ENCODE assay signal across 10 mouse cellular contexts in genomic region chr9:55538377-55538776, GRCm38 (mm10). TPM values are rescaled to one million over a fixed set of nuclear protein-coding genes. Genes with fewer than 3 reads are reported as not detected.
A peak's percentile ranks its signal among the peaks of the same experiment; 100 is the strongest.
DNase-seq lines count a peak whose midpoint lies in the region; ATAC-seq and TF ChIP-seq lines count a peak whose summit lies in the region.
"Had no signal": no experiment of that assay in that cellular context is flagged by ENCODE, and none has a peak within 500 bp of the region (broad histone marks: within the 10 kb centered on the region; RNA-seq: fewer than 3 reads in every experiment).

Gene Isl2 (plus strand): TSS chr9:55538672.

- WGBS in heart, embryonic 13.5 days = 14% methylated on average over 4 of the region's 4 CpGs
- WGBS in intestine, postnatal 0 days = 36% methylated on average over 4 of the region's 4 CpGs

- peak within 1 kb of the TSS; percentile 71 for H3K4me2 ChIP-seq in heart, embryonic 13.5 days
- H3K4me2 ChIP-seq in intestine, postnatal 0 days (replicated peaks; ENCODE audit: low read depth) = peak within 1 kb of the TSS; percentile 64; the same call in 1 of the 2 replicates

- ATAC-seq in heart, embryonic 13.5 days (ENCODE audit: extremely low read depth, insufficient number of reproducible peaks, low FRiP score, low TSS enrichment) = no peak
- no peak for ATAC-seq in intestine, postnatal 0 days
- ATAC-seq in erythroblast, adult 5-6 weeks (replicated peaks; ENCODE audit: low FRiP score, poor library complexity, severe bottlenecking) = no peak
- ATAC-seq: inflammation-experienced regulatory T-cells, adult 6 months had no signal

- peaks cover 29% of the 10 kb centered on the region for H3K4me1 ChIP-seq in heart, embryonic 13.5 days
- H3K4me1 ChIP-seq in intestine, postnatal 0 days (replicated peaks; ENCODE audit: control insufficient read depth, insufficient read depth, low read length) = no peaks in the 10 kb centered on the region; the same call in 1 of the 2 replicates

- peaks cover 77% of the 10 kb centered on the region for H3K27me3 ChIP-seq in heart, embryonic 13.5 days (replicated peaks)
- H3K27me3 ChIP-seq in intestine, postnatal 0 days (replicated peaks; ENCODE audit: control insufficient read depth, insufficient read depth, low read length) = peaks cover 52% of the 10 kb centered on the region

- H3K9ac ChIP-seq in heart, embryonic 13.5 days = no peak within 1 kb of the TSS
- no peak within 1 kb of the TSS for H3K9ac ChIP-seq in intestine, postnatal 0 days (ENCODE audit: low read depth, low read length)

- H3K36me3 ChIP-seq in heart, embryonic 13.5 days = no peaks in the 10 kb centered on the region
- no peaks in the 10 kb centered on the region for H3K36me3 ChIP-seq in intestine, postnatal 0 days (ENCODE audit: control insufficient read depth, insufficient read depth)

- TF ChIP-seq CTCF in intestine, postnatal 0 days (IDR thresholded peaks at IDR 0.05; ENCODE audit: low read depth) = no peak

- H3K4me3 ChIP-seq in heart, embryonic 13.5 days = peak within 1 kb of the TSS; percentile 53
- H3K4me3 ChIP-seq in intestine, postnatal 0 days (ENCODE audit: low read depth, low read length) = peak within 1 kb of the TSS; percentile 50

- no peaks in the 10 kb centered on the region for H3K9me3 ChIP-seq in heart, embryonic 13.5 days
- H3K9me3 ChIP-seq in intestine, postnatal 0 days (ENCODE audit: control insufficient read depth) = no peaks in the 10 kb centered on the region

- no peak within 1 kb of the TSS for H3K27ac ChIP-seq in heart, embryonic 13.5 days (replicated peaks)
- no peak within 1 kb of the TSS for H3K27ac ChIP-seq in intestine, postnatal 0 days (ENCODE audit: low read depth, low read length)
- H3K27ac ChIP-seq: macrophage had no signal

- DNase-seq in heart, adult 9 months (ENCODE audit: low spot score in 2 of 2) = no peak
- DNase-seq in 3T3-L1 (ENCODE audit: low read depth, low spot score) (peak; percentile 55), ES-CJ7 (ENCODE audit: low read depth, low spot score) (peak; percentile 34)
- DNase-seq in testis, postnatal 14 days (ENCODE audit: low spot score) = no peak
- DNase-seq in ovary, adult 18-20 months (ENCODE audit: low spot score) = no peak

RNA-seq across cellular contexts. Expression of gene Isl2, which starts in this region (rescaled TPM):
- polyA plus RNA-seq in heart, embryonic 13.5 days (2015; fragmentation: Nextera tagmentation; extraction: Ambion mirVana) = 0.17 and 0.74 TPM in 2 replicates
- polyA plus RNA-seq in intestine, postnatal 0 days (2015; fragmentation: Nextera tagmentation; extraction: Ambion mirVana) = 1.4 TPM in 2 replicates
- total RNA-seq in erythroblast, adult 5-6 weeks (2015; ENCODE audit: low replicate concordance) = not detected in 2 replicates
- total RNA-seq in erythroblast, adult 5-6 weeks (2017; ENCODE audit: low replicate concordance) = not detected in 2 replicates
- polyA plus RNA-seq: inflammation-experienced regulatory T-cells, adult 6 months; macrophage had no signal

Comparison
In these comparisons a context has a peak if more than half of its experiments do, and no peak if none do; other contexts are left out.
1. DNase-seq: peak in 3T3-L1 (single experiment) and ES-CJ7 (single experiment); none in heart, adult 9 months (0 of 2), testis, postnatal 14 days (single experiment) and ovary, adult 18-20 months (single experiment).